Mouse (Mus musculus) thymus, adult 2 months (tissue): ENCODE measurements around the gene Camkk1.

Source experiments
- CTCF ChIP-seq: fragments of 200-500 bp; IDR thresholded peaks from 2 replicates; pipeline ENCODE4 v1.5.1; 2012; ENCODE audit warnings: mild to moderate bottlenecking, control low read depth, low read length, moderate library complexity, borderline replicate concordance; ENCODE audit not compliant: control insufficient read depth, poor library complexity, insufficient read depth; ENCODE audit errors: extremely low read depth
- POLR2A ChIP-seq: fragments of 200-500 bp; IDR thresholded peaks from 2 replicates; pipeline ENCODE4 v1.6.1; 2012; ENCODE audit warnings: mild to moderate bottlenecking, low read length, control low read depth, moderate library complexity; ENCODE audit not compliant: control insufficient read depth, poor library complexity, insufficient read depth; ENCODE audit errors: extremely low read depth

DNA sequence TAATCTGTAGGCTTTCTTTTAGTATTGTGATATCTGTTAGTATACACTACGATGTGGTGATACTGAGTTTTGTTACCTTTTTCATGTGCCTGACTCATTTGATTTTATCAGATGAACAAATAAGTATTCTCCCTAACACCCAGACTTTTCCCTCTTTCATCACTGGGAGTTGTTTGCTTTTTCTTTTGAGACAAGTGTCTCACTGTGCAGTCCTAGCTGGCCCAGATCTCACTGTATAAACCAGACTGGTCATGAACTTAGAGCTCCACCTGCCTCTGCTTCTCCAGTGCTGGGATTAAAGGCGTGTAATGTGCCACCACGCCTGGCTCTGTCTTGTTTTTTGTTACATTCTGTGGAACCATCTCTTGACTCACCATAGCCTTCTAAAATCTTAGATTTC, 40.8 kb downstream of the Camkk1 start:
- no peak for TF ChIP-seq CTCF
- TF ChIP-seq POLR2A = no peak
